Mouse (Mus musculus): ENCODE measurements around the gene Slpi.
"Not testable (repeated sequence)": the region's sequence is repeated elsewhere in the genome, so short reads cannot be mapped to it uniquely, and the experiment has no call there.

The Slpi gene

DNA sequence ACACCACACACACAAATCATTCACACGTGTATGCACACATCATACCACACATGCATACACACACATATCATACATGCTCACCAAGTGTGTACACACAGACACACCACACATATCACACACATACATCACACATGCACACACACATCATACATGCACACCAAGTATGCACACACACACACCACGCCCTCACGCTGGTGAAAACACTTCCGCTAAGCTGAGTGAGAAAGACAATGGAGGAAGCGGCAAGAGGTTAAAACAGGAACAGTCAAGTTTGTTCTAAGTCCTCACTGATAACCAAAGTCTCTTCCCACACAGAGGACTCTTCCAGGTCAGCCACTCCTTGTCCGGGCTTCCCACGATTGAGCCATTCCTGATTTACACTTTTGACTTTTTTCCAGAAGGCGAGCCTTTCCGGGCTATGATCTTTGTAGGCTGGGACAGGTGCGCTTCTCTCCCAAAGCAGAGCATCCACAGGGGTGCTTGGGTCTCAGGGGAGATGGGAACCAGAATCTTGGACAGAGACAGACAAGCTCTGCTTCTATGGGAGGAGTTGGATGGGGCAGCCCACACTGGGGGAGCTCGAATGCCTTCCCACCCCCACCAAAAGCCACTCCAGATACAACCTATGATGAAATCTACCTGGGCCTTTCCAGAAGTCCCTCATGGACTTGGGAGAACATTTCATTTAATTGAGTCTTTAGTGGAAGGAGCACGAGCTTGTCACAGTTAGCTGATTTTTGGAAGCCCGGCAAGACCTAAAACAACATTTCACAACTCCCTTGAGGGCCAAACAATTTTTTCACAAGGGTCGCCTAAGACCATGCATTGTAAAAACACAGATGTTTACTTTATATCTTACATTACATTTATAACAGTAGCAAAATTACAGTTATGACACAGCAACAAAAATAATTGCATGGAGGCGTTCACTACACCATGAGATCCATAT is 11.1 kb downstream of the Slpi start:
- no peak for DNase-seq (ENCODE audit: low read depth, low spot score)

DNA sequence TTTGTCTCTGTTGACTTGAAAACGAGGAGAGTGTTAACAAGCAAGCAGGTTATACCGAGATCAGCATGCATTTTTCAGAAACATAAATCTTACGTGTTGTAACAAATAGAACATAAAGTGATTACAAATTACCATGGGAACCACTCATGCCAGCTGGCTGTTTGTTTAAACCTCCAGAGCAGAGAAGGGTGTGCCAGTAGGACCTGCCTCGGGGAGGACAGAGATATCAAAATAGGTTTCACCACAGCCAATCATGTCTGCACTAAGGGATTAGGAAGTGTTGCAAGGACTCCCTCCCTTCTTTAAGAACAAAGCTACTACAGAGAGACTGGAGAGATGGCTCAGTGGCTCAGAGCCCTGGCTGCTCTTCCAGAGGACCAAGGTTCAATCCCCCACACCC is 15.7 kb downstream of the Slpi start:
- DNase-seq (ENCODE audit: low read depth, low spot score): no peak

DNA sequence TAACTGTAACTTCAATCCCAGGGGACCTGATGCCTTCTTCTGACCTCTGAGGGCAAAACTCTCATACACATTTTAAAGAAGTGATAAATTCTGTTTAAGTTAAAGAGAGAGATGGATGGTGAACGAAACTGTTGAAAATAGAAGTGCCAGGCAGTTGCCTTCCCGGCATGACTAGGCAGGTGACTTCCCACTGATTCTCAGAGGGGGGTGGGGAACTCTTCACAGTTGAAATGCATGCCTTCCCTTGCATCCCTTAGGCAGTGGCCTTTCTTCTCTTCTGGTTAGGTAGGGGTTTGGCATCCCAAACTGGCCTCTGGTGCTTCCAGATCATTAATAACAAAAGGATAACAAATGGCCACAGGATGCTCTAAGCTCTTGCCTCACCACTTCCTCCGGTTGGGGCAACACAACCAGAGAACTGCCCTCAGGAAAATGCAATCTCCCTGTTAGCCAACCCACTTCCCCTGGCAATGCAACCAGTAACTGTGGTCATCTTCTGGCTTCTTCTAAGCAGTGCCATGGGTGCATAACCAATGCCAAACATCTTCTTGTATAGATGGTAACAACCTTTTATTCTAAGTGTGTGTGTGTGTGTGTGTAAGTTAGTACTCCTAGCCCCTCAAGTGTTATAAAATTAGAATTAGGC is 16.4 kb downstream of the Slpi start:
- no peak for DNase-seq (ENCODE audit: low read depth, low spot score)

DNA sequence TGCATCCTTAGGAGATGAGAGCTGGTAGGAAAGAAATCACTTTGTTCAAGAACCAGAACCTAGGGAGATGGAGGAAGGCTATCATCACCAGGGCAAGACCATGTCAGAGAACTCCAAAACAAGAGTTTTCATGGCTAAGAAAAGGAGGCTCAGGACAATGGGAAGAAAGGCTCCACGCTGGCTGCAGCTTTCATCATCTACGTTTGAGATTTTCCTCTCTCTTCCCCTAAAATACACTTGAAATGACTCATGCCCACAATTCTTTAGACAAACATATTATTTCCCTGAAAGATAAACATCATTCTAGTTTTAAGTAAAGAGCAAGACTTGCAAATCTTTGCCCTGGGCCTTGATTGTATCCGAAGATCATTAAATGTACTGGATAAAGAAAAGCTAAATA is 17.5 kb downstream of the Slpi start:
- no peak for DNase-seq (ENCODE audit: low read depth, low spot score)

DNA sequence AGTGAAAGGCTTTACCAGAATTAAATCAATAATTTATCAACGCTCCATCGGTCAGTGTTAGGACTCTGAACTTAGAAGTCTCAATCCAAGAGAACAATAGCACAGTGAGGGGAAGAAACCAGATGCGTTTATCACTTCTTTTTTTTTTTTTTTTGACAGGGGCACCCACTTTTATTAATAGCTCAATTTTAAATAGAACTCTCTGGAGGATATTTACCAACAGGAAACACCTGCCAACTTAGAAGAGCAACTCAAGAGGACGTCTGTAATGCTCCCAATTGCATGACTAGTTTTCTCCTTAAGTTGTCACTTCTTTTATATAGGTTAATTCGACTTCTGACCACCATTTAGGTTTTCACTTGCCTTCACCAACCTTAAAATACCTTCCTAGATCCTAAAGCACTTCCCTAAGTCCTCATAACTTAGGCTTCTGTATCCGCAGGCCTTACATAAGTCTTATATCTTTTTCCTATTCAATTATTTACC is 20.2 kb downstream of the Slpi start:
- DNase-seq (ENCODE audit: low read depth, low spot score): no peak

DNA sequence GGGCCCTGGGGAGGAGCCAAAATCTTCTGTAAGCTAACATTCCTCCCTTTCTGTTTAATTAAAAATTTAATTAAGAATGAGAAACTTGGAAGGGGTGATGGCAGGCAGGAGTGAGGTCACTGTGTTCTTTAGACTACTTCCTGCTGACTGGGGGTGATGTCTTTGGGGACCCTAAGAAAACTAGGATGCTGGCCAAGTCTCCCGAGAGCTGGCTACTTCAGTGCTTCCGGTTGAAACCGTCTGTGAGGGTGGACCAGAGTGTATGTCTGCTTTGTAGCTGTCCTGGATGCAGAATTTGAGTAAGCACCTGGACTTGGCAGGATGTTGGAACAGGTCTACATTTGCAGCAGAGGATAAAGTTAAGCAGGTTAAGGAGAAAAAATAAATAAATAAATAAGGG is 21.9 kb downstream of the Slpi start:
- DNase-seq (ENCODE audit: low read depth, low spot score): no peak

DNA sequence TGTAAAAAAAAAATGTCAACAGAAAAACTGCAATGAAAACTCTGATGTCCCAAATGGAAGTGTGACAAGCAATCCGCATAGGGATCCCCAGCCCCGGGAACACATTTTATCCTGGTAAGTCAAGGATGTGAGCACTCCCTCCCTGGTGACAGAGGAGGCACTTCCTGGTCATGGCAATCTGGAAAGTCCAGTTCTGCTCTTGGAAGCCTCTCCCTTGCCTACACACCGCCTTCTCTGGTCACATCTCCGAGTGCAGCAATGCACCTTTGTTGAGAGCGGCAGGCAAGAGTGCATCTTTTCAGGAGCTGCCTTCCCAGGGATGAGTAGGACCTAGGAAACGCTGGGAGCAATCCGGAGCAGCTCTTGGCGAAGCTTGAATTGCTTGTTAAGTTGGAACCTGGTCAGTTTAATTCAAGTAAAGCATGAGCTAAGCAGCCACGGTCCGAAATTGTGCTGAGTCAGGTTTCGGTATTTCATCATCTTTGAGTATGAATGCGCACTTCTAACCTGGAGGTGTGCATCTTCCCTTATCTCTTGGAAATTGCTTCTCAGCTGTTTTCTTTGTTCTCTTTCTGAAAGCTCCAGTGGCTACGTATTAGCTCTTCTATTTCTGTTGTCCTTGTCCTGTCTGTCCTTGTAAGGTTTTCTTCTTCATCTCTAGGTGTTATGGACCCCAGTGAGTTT is 27.8 kb downstream of the Slpi start:
- DNase-seq (ENCODE audit: low read depth, low spot score): no peak

DNA sequence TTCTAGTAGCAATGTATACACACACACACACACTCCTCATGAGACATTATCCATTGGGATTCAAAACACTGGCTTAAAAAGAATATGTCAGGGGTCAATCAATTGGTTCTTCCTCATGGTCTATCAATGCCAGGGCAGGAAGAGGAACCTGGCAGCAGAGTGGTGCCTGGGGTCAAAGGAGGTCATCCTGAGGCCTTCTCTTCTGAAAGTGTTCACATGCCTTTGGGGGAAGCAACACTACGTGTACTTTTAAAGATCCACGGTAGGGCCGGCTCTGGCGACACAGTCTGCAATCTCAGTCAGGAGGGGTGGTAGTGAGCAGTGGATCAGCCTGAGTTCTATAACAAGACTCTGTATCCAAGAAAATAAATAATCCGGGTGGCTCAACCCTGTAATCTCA is 29.2 kb downstream of the Slpi start:
- DNase-seq (ENCODE audit: low read depth, low spot score): no peak

DNA sequence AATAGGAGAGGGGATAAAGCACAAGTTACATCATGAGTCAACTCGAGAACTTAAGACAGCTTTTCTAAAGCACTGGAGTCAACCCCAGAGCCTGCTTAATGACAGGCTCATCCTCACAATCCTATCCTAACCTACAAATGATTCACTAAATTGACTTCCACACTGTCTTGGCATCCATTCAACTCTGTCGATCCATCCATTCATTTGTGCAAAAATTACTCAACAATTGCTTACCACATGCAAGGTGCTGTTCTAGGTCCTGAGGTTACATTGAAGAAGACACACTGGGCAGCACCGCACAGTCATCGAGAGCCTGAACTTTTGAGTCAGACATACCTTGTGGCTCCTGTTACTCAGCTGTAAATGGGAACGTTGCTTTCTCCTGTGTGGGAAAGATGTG is 29.9 kb downstream of the Slpi start:
- no peak for DNase-seq (ENCODE audit: low read depth, low spot score)

DNA sequence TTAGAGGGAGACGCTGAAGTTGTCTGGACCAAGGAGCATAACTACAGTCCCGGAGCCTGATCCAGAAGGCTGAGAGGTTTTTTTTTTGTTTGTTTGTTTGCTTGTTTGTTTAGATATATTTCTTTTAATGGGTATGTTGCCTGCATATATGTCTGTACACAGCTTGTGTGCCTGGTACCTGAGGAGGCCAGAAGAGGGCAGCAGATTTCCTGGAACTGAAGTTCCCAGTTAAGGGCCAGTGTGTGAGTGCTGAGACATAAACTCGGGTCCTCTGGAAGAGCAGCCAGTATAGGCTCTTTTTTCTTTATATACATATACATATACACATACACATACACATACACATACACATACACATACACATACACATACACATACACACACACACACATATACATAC is 30.5 kb downstream of the Slpi start:
- DNase-seq (ENCODE audit: low read depth, low spot score): no peak

DNA sequence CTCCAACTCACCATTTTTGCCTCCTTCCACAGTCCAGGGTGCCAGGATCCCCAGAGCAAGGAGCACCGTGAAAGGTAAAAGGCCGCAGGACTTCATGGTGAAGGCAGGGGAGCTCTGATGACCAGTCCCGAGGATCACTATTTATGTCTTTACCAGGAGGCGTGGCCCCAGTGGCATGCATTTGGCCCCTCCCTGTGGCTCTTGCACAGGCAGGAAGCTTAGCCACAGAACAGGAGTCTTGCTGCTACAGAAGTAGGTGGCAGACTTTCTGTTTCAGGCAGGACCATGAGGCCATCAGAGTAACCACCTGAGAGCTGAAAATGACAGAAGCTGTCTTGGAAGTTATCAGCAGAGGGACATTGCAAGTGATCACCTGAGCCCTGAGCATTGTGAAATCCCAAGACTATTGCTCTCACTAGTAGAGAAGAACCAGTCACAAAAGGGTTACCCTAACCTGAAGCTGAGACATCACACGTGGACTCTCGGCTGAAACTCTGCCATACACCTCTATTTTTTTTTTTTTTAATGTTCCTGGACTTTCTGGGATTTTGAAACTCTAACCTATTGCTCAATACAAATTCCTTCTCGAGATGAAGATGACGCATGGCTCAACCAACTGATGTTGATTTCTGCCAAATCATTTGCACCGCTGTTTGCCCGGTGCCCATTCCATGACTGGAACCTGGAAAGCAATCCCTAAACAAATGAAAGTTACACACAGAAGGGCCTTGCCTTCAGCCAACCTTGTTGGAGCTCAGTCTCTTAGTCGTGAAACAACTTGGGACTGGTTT is 32.5 kb downstream of the Slpi start:
- DNase-seq (ENCODE audit: low read depth, low spot score): no peak

DNA sequence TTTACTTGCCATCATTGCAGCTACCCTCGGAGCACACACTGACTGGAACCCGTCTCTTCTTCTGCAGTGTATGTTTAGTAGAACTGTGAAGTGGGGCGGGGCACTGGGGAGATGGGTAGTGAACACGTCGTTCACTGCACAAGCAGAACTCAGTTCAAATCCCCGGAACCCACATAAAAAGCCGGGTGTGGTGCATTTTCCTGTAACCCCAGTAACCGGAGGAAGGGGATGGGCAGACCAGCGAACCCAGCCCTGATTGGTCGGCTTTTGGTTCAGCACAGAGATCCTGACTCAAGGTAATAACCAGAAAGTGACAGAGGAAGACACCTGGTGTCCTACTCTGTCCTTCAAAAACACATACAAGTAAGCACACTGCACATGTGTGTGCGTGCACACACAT is 35.5 kb downstream of the Slpi start:
- DNase-seq (ENCODE audit: low read depth, low spot score): no peak

DNA sequence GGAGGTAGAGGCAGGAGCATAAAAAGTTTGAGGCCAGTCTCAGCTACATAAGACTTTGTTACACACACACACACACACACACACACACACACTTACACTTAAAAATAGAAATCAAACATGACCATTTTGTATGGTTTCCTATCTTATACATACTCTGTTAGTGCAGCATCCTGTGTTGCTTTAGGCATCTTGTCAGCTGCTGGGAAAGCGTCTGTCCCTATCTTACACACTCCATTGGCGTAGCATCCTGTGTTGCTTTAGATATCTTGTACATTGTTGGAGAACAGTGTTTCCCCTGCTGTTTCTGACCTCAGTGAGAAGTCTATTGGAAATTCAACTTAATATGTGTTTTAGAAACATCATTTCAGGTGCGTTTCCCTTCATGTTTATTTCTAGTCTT is 36.2 kb downstream of the Slpi start:
- no peak for DNase-seq (ENCODE audit: low read depth, low spot score)

DNA sequence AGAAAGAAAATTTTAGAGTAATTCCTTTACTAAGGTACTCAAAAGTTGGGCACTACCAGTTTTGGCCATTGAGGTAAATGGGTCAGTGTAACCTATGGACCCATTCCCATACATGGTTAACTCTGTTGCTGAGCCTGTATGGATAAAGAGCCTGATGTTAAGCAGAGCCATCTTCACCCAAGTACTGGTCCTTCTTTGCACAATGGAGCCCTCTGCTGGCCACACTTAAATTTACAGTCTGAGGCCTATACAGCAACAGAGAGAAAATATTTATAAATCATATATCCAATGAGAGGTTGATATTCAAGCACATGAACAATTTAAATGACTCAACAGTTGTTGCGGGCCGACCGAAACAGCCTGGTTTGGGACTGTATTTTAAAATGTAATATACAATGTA is 39.9 kb downstream of the Slpi start:
- no peak for DNase-seq (ENCODE audit: low read depth, low spot score)

DNA sequence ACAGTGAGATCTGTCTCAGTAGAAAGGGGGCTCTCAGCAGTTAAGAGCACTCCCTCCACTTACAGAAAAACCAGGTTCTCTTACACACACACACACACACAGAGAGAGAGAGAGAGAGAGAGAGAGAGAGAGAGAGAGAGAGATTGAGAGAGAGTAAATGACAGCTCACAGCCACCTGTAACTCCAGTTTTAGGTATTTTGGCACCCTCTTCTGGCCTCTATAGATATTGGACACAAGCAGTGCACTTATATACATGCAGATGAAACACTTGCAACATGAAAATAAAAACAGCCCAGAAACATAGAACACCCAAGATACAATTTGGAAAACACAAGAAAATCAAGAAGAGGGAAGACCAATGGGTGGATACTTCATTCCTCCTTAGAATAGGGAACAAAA is 41.2 kb downstream of the Slpi start:
- DNase-seq (ENCODE audit: low read depth, low spot score): not testable (repeated sequence)

DNA sequence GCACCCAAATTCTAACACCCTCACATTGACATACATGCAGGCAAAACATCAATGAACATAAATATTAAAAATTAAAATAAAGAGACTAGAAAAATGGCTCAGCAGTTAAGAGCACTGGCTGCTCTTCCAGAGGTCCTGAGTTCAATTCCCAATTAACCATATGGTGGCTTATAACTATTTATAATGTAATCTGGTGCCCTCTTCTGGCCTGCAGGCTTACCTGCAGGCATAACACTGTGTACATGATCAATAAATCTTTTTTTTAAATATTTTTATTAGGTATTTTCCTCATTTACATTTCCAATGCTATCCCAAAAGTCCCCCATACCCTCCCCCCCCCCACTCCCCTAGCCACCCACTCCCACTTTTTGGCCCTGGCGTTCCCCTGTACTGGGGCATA is 45.2 kb downstream of the Slpi start:
- not testable (repeated sequence) for DNase-seq (ENCODE audit: low read depth, low spot score)

DNA sequence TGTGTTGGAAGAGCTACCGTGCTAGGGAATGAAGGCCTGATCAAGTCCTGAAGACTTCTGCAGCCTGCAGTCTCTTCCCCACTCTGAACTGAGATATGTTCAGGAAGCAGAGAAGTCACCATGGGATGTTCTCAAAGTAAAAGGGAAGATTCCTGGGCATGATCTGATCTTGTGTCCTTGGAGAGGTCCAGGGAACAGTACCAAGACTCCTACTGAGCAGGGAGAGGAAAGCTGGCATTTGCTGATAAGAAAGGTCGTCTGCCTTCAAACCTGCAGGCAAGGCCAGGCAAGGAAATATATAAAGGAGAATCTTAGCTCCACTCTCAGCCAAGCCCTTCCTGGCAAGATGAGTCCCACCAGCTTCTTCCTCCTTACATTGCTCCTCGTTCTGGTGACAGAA is 56.5 kb downstream of the Slpi start, which contains the start of gene Svs5:
Svs5 (plus strand) TSS at position 301 of the 400 bp plus-strand sequence.
- DNase-seq (ENCODE audit: low read depth, low spot score): not testable (repeated sequence)

DNA sequence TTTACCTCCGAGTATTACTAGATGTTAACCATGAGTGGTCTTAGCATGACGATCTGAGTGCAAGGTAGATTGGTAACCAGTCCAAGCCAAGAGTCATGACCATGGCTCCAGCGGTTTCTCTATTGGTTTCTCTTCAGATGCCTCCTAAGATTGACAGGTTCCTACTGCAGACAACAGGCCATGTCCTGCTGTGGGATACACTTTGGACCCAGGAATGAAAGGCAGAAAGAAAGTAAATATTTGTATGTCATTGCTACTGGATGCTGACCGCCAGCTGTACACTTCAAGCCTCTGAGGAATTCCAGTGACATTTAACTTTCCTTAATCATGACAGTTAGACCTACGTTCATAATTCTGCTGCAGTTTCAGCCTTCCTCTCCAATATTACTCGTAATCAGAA is 67.9 kb downstream of the Slpi start:
- no peak for DNase-seq (ENCODE audit: low read depth, low spot score)

DNA sequence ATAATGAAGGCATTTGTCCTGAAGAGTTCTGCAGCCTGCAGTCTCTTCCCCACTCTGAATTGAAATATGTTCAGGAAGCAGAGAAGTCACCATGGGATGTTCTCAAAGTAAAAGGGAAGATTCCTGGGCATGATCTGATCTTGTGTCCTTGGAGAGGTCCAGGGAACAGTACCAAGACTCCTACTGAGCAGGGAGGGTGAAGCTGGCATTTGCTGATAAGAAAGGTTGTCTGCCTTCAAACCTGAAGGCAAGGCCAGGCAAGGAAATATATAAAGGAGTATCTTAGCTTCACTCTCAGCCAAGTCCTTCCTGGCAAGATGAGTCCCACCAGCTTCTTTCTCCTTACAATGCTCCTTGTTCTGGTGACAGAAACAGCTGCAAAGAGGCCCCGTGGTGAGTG is 72.4 kb downstream of the Slpi start, which contains the start of gene Svs6:
Svs6 (plus strand) TSS at position 301 of the 400 bp plus-strand sequence.
- not testable (repeated sequence) for DNase-seq (ENCODE audit: low read depth, low spot score)

DNA sequence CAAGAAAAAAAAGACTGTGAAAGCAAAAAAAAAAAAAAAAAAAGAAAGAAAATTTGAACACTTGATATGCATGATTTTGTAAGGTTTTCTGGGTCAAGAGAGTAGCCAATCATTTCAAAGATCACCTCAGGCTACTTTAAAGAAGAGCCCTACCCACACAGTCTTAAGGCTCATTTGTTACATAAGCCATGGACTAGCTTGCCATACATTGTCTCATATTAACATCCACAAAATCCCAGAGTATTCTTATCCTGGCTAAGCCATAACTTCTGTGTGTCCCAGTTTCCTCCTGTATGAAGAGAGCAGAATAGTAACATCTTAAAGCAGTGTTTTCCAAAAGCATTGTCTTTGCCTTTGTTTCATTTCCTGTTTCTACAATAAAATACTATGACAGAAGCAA is 73.4 kb downstream of the Slpi start:
- peak; percentile 34 for DNase-seq (ENCODE audit: low read depth, low spot score)

DNA sequence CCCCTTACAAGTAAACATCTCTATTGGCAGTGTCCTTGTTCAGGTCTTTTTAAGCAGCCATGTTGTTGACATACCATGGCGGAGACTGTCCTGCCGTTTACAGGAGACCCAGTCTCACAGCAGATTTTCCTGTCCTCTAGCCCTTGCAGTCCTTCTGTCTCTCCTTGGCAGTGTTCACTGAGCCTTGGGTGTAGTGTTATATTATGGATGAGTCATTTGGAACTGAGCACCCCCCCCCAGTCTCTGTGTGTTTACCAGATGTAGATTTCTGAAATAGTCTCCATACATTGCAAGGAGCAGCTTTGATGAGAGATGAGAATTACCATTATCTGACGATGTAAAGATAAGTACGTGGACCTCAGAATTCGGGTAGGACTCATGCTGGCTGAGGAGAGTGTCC is 76.3 kb downstream of the Slpi start:
- DNase-seq (ENCODE audit: low read depth, low spot score): peak; percentile 38

All from telencephalon, adult 2 months (tissue).